Mouse (Mus musculus): Measurements from ENCODE around the gene Usp1.
A peak's percentile ranks its signal among the peaks of the same experiment; 100 is the strongest.

DNA sequence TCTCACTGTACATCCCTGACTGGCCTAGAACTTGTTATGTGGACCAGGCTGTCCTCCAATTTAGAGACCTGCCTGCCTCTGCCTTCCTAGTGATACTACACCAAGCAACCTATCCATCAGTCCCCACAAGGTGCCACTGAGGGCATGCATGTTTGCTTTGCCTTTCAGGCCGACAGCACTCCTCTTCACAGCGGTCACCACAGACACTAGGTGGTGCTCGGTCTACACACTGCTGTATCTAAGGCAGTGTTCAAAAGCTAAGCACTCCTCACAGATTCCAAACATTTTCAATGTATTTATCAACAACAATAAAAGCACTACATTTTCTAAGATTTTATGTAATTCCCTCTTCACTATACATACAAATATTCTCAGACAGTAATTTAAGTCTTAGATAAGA, 46.3 kb downstream of the Usp1 start:
- TF ChIP-seq EP300 (IDR thresholded peaks at IDR 0.05; ENCODE audit: insufficient read depth, low read depth, low read length) = no peak
- peak; percentile 40 for TF ChIP-seq CTCF (IDR thresholded peaks at IDR 0.05; ENCODE audit: low read depth, low read length)
- TF ChIP-seq POLR2A (IDR thresholded peaks at IDR 0.05; ENCODE audit: insufficient read depth, low read length) = no peak
